Mouse (Mus musculus) cerebellum, adult 2 months (tissue): ENCODE data around the gene Plppr2.

Source experiments
- CTCF ChIP-seq: fragments of 200-500 bp; IDR thresholded peaks from 2 replicates; pipeline ENCODE4 v1.5.1; 2011; ENCODE audit warnings: low read depth, mild to moderate bottlenecking, control low read depth, low read length, moderate library complexity, borderline replicate concordance; ENCODE audit not compliant: insufficient read depth
- POLR2A ChIP-seq: fragments of 200-500 bp; IDR thresholded peaks from 2 replicates; pipeline ENCODE4 v1.6.1; 2011; ENCODE audit warnings: low read length, control low read depth, borderline replicate concordance; ENCODE audit not compliant: insufficient read depth

DNA sequence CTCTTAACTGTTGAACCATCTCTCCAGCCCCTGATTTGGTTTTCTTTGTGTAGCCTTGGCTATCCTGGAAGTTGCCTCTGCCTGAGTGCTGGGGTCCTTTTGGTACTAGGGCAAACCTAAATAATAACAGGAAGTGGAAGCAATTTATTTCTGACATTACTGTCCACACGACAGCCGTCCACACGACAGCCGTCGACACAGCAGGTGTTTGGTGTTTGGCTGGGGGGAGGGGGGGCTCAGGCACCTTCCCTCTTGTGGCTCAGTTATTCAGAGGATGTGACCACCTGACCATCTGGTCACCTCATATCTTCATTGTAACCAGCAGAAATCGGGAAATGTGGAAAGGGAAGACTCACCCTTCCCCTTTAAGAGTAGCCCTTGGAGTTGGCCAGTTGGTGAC is 32.0 kb downstream of the Plppr2 start:
- TF ChIP-seq POLR2A (no peak), CTCF (no peak)
